Mouse (Mus musculus) midbrain, embryonic 14.5 days (tissue): ENCODE measurements at regions not wholly inside any gene's neighbourhood (a gene's known extent, or its start where the extent isn't known, plus 50 kb on each side); places are given as distances from the start of the nearest gene placed in this dataset.

Source experiments
- ATAC-seq: fragments of 200-750 bp; cut with Nextera tagmentation; 2 replicates; pipeline ENCODE4 v1.8.0; 2017; ENCODE audit warnings: moderate number of reproducible peaks, moderate library complexity; ENCODE audit not compliant: low FRiP score, low TSS enrichment
- DNase-seq: peaks from one replicate; pipeline ENCODE4 v3.0.0-alpha.2; 2015
- H3K27ac ChIP-seq: fragments of 300-500 bp; sonication (generic); replicated peaks from 2 replicates; pipeline ENCODE4 v1.5.1; 2014; ENCODE audit warnings: mild to moderate bottlenecking, low read depth, low read length, moderate library complexity
- H3K27me3 ChIP-seq: fragments of 300-500 bp; sonication (generic); 2 replicates; pipeline ENCODE4 v1.6.1; 2014; ENCODE audit warnings: low read length, control low read depth, mixed read lengths; ENCODE audit not compliant: control insufficient read depth, insufficient read depth
- H3K36me3 ChIP-seq: fragments of 300-500 bp; sonication (generic); 2 replicates; pipeline ENCODE4 v1.6.1; 2014; ENCODE audit warnings: low read length, control low read depth; ENCODE audit not compliant: control insufficient read depth, insufficient read depth
- H3K4me1 ChIP-seq: fragments of 300-500 bp; sonication (generic); 2 replicates; pipeline ENCODE4 v1.6.1; 2014; ENCODE audit warnings: mild to moderate bottlenecking, antibody characterized with exemption, low read length, control low read depth; ENCODE audit not compliant: control insufficient read depth, insufficient read depth
- H3K4me2 ChIP-seq: fragments of 300-500 bp; sonication (generic); 2 replicates; pipeline ENCODE4 v1.6.1; 2014; ENCODE audit warnings: mild to moderate bottlenecking, low read length, moderate library complexity
- H3K4me3 ChIP-seq: fragments of 300-500 bp; sonication (generic); replicated peaks from 2 replicates; pipeline ENCODE4 v1.5.1; 2014; ENCODE audit warnings: low read depth, low read length
- H3K9ac ChIP-seq: fragments of 300-500 bp; sonication (generic); replicated peaks from 2 replicates; pipeline ENCODE4 v1.6.1; 2014; ENCODE audit warnings: mild to moderate bottlenecking, low read length, moderate library complexity
- H3K9me3 ChIP-seq: fragments of 300-500 bp; sonication (generic); 2 replicates; pipeline ENCODE4 v1.6.1; 2016; ENCODE audit warnings: low read length, control low read depth, mixed read lengths; ENCODE audit not compliant: control insufficient read depth
- WGBS: fragments of 180-500 bp; shearing (Covaris S2); extraction: QIAGEN DNeasy Blood & Tissue Kit; methylation state at CpG from one replicate; pipeline ENCODE4 v1.1.7; 2014; 5-methylcytosine and 5-hydroxymethylcytosine counted together

DNA sequence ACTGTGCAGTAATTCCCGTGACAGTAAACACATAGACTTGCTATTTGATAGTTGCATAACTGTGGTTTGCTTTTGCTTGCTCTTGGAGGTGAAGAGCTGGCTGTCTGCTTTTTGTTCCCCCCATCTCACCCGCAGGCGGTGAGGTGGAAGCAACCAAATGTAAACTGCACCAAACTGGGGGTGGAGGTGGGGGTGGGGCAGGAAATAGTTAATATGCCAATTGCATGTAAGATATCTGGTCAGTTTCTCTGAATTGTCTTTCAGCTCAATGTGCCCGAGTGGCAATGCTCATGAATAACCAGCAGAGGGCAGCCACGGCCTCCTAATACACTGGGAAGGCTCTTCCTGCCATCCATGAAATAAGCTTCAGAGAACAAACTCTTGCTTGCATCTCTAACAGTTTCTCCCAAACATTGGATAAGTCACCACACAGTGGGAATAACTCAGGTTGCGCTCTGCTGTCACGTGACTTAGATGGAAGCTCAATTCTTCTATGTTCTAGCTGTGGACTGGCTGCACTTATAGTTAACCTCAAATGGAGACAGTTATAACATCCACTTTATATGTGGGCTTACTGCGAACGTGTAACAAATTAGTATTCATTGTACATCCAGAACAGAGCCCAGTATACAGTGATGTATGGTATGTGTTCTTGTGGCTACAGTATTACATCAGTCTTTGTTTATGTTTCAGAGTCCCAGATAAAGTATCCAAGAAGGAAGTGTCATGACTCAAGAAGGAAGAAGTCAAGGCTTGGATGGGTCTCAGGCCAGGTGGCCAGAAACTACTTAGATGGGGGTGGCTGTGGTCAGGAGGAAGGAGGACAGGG is 62.0 kb upstream of the Egflam start:
- DNase-seq (peak; percentile 90), ATAC-seq (peak; percentile 63)
- H3K27ac ChIP-seq: no peak overlapping the region
- H3K4me2 ChIP-seq: no peak overlapping the region
- no peaks in the 10 kb centered on the region for H3K36me3 ChIP-seq
- H3K9me3 ChIP-seq: no peaks in the 10 kb centered on the region
- H3K27me3 ChIP-seq: no peaks in the 10 kb centered on the region
- WGBS: 33% methylated on average over 9 of the region's 9 CpGs
- no peaks in the 10 kb centered on the region for H3K4me1 ChIP-seq
- no peak overlapping the region for H3K9ac ChIP-seq
- H3K4me3 ChIP-seq: no peak overlapping the region

DNA sequence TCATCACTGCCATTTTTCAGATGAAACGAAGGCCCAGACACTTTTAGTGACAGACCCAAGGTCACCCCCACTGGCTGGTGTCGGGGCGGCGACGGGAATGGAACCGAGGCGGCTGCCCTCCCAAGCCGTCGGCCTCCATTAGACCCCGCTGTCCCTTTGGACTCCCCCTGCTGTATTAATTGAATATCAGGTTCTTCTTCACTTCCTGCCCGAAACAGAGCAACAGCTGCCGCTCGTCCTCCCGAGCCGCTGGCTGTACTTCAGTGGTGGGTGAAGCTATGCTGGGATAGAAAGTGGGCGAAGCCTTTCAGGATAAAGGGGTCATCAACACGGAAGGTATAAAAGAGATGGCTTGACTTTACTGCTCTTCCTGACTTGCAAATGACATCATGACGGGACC is 64.4 kb upstream of the Egflam start:
- no peak overlapping the region for H3K9ac ChIP-seq
- 87% methylated on average over 18 of the region's 18 CpGs for WGBS
- no peak for ATAC-seq

DNA sequence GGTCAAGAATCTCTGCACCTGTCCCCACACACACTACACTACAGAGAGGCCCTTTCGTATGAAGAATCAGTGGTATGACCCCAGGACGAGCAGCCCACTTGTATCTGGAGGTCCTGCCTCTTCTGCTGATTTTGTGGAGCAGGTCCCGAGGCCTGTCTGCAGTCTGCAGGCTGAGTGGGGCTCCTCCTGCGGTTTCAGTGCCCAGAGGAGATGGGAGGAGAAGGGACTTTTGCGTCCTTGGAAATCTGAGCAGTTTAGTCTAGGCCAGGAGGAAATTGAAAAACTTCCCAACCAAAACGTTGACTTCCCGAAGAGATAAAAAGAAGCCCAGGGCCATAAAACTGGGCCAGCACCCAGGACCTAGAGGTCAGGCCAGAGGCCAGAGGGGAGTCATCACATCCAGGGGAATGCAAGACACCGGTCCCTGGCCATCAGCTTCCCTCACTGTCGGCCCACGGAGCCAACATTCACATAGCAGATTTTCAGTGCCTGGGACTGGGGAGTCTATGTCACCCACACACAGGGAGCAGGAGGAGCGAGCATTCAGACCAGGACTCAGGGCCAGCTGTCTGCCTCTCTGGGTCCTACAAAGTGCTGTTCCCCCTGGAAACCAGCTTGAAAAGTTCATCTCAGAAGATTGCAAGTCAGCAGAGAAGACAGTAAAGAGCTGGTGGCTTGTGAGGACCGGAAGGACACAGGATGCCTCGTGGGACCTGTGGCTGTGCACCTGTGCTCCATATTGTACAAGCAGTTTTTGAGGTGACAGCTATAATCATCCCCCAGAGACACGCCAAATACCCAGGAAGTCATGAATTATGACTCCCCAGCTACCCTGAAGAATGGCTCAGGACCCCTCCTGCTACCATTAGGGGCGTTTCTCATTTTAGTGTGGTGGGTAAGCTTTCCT is 65.5 kb upstream of the Egflam start:
- ATAC-seq: no peak
- Histone ChIP-seq H3K4me2 (no peak overlapping the region), H3K9ac (no peak overlapping the region), H3K4me3 (no peak overlapping the region), H3K4me1 (no peaks in the 10 kb centered on the region), H3K27me3 (no peaks in the 10 kb centered on the region), H3K9me3 (no peaks in the 10 kb centered on the region), H3K27ac (no peak overlapping the region), H3K36me3 (no peaks in the 10 kb centered on the region)
- DNase-seq: no peak
- 88% methylated on average over 15 of the region's 15 CpGs for WGBS

More for the DNA sequence above, 64.4 kb upstream of the Egflam start:
- DNase-seq: no peak
- Histone ChIP-seq H3K36me3 (no peaks in the 10 kb centered on the region), H3K27me3 (no peaks in the 10 kb centered on the region), H3K4me1 (no peaks in the 10 kb centered on the region), H3K9me3 (no peaks in the 10 kb centered on the region), H3K4me2 (no peak overlapping the region), H3K27ac (no peak overlapping the region), H3K4me3 (no peak overlapping the region)

DNA sequence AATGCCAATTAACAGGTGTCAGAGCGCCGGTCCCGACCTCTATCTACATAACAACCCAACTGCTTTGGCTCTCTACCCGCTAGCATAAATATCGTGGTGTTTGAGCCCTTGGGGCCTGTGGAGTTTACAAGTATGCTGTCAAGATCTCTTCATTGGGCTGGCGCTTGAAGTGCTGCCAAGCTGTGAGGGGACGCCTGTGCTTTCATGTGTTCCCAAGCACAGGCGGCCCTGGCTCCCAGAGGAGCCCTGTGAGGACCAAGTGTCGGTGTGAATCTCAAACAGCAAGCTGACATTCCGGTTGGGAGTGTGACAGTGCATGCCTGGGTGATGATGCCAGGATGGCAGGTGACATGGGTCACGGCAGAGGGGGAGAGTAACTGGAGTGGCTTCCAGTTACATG is 82.0 kb upstream of the Egflam start:
- Histone ChIP-seq H3K27ac (no peak overlapping the region), H3K36me3 (no peaks in the 10 kb centered on the region), H3K4me2 (no peak overlapping the region), H3K9me3 (no peaks in the 10 kb centered on the region), H3K4me1 (peaks cover 7% of the 10 kb centered on the region; the same call in 1 of the 2 replicates), H3K27me3 (no peaks in the 10 kb centered on the region), H3K4me3 (no peak overlapping the region), H3K9ac (no peak overlapping the region)
- peak; percentile 78 for DNase-seq
- peak; percentile 53 for ATAC-seq
- 11% methylated on average over 11 of the region's 11 CpGs for WGBS

DNA sequence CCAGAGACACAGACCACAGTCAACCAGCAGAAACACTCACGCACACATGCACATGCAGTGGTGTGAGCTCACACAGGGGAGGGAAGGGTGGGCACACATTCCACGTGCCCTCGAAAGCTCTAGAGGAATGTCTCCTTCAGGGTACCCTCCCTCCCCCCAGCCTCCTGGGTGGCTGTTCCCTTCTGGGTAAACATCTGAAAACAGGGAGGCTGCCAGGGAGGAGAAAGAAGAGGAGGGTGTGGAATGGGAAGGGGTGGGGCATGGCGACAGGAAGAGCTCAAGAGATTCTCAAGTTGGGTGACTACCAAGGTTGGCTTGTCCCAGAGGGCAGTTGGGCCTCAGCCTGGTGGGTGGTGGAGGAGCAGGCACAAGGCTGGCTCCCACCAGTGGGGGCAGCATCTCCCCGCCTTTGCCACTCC is 82.6 kb upstream of the Egflam start:
- no peaks in the 10 kb centered on the region for H3K9me3 ChIP-seq
- 48% methylated on average over 5 of the region's 5 CpGs for WGBS
- DNase-seq: no peak
- peaks cover 7% of the 10 kb centered on the region; the same call in 1 of the 2 replicates for H3K4me1 ChIP-seq
- H3K27me3 ChIP-seq: no peaks in the 10 kb centered on the region
- no peak overlapping the region for H3K9ac ChIP-seq
- H3K36me3 ChIP-seq: no peaks in the 10 kb centered on the region
- ATAC-seq: peak; percentile 48; the same call in 1 of the 2 replicates
- no peak overlapping the region for H3K4me3 ChIP-seq
- no peak overlapping the region for H3K27ac ChIP-seq
- H3K4me2 ChIP-seq: no peak overlapping the region

DNA sequence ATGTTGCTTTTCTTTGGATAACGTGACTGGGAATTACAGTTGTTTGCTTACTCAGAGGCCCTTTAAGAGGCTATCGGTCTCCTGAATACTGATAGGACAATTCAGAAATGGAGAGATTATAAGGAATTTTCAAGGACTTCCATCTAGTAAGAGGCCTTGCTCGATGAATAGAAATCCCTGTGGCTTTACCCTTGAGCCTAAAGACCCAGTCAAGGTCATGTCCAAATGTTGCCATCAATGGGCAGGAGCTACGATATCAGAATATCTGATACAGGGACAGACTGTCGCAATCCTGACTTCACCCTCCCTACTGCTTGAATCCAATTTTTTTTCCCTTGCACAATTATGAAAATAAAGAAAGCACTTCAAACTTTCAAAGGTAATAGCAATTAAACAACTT is 85.5 kb upstream of the Egflam start:
- Histone ChIP-seq H3K27me3 (no peaks in the 10 kb centered on the region), H3K4me2 (no peak overlapping the region), H3K27ac (no peak overlapping the region), H3K36me3 (no peaks in the 10 kb centered on the region), H3K4me1 (peaks cover 7% of the 10 kb centered on the region; the same call in 1 of the 2 replicates), H3K9ac (no peak overlapping the region), H3K9me3 (no peaks in the 10 kb centered on the region), H3K4me3 (no peak overlapping the region)
- no peak for DNase-seq
- ATAC-seq: no peak
- 81% methylated on average over 5 of the region's 5 CpGs for WGBS

DNA sequence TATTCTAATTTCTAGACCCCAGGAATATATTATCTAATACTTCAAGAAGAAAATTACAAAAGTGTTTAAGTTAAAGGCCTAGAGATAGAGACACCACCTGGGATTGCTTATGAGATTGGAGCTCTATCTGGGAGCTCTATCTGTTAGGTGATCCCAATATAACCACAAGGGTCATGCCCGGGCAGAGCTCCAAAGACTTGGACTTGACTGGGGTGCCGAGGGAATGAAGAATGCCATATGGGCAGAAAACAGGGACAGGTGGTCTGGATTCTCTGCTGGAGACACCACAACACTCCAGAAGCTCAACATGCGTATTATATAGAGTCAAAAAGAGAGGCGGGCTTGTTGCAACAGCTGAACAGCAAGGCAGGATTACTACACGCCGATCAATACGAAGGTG is 92.9 kb upstream of the Egflam start:
- H3K36me3 ChIP-seq: no peaks in the 10 kb centered on the region
- no peak overlapping the region for H3K27ac ChIP-seq
- no peak for ATAC-seq
- no peak overlapping the region for H3K9ac ChIP-seq
- WGBS: 93% methylated on average over 7 of the region's 7 CpGs
- H3K4me2 ChIP-seq: no peak overlapping the region
- H3K27me3 ChIP-seq: no peaks in the 10 kb centered on the region
- H3K4me1 ChIP-seq: no peaks in the 10 kb centered on the region
- no peak for DNase-seq
- no peaks in the 10 kb centered on the region for H3K9me3 ChIP-seq
- no peak overlapping the region for H3K4me3 ChIP-seq

DNA sequence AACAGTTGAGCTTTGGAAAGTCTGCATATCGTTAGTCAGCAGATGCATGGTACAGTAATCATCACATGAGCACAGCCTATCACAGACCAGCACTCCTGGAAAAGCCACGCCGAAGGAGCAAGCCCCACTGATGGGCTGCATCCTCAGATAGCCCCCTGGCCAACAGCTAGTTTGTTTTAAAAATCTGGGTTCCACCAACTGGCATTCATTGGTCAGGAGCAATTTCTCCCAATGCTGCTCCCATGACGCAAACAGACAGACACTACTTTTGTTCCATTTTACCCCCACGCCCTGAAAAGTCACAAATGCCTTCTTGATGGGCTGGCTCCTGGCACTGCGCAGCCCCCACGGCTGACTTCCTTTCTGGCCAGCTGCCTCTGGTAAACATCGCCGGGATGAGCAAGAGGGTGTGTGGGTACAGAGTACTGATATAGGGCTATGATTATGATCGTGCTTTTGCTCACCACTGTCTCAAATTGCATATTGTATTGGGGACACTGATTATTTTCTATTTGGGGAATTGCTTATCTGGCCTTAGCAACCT is 95.0 kb upstream of the Egflam start:
- H3K36me3 ChIP-seq: no peaks in the 10 kb centered on the region
- no peak for ATAC-seq
- 93% methylated on average over 10 of the region's 10 CpGs for WGBS

More for the DNA sequence above, 95.0 kb upstream of the Egflam start:
- Histone ChIP-seq H3K9ac (no peak overlapping the region), H3K4me2 (no peak overlapping the region), H3K4me1 (no peaks in the 10 kb centered on the region), H3K9me3 (no peaks in the 10 kb centered on the region), H3K4me3 (no peak overlapping the region), H3K27me3 (no peaks in the 10 kb centered on the region), H3K27ac (no peak overlapping the region)
- DNase-seq: no peak
